Mouse (Mus musculus) ovary, postnatal 10 days (tissue): ENCODE measurements around the gene Plbd2.
"Not testable (repeated sequence)": the region's sequence is repeated elsewhere in the genome, so short reads cannot be mapped to it uniquely, and the experiment has no call there.

ENCODE experiments used
- DNase-seq: peaks from one replicate; pipeline ENCODE4 v3.0.0; 2022; ENCODE audit warnings: low spot score

Gene Plbd2

GRCm38 (mm10) chr5:120510982-120511642, 7.7 kb upstream of the Plbd2 start, which contains the start of gene Slc8b1:
Gene Slc8b1, plus strand, starts transcription at chr5:120511168.
- peak; percentile 82 for DNase-seq

- no peak for DNase-seq
These were observed 3.9 kb upstream of the Plbd2 start for GRCm38 (mm10) chr5:120507311-120507710.

- no peak for DNase-seq
These were observed 3.1 kb upstream of the Plbd2 start for GRCm38 (mm10) chr5:120506490-120506889.

DNA sequence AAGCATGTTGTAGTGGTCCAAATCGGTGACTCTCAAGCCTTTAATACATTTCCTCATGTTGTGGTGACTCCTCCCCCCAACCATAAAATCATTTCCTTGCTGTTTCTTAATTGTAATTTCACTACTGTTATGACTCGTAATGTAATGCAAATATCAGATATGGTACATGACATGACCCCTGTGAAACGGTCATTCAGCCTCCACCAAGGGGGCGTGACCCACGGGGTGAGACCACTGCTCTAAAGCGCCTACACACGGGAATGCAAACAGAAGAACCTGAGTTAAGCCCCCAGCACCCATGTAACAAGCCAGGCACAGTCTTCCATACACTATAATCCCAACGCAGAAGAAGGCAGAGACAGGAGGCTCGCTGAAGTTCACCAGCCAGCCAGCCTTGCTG, 2.4 kb upstream of the Plbd2 start:
- DNase-seq = no peak

GRCm38 (mm10) chr5:120505368-120505767, 1.9 kb upstream of the Plbd2 start:
- DNase-seq = peak; percentile 50

GRCm38 (mm10) chr5:120502675-120503143, 716 bp downstream of the Plbd2 start:
- no peak for DNase-seq

DNA sequence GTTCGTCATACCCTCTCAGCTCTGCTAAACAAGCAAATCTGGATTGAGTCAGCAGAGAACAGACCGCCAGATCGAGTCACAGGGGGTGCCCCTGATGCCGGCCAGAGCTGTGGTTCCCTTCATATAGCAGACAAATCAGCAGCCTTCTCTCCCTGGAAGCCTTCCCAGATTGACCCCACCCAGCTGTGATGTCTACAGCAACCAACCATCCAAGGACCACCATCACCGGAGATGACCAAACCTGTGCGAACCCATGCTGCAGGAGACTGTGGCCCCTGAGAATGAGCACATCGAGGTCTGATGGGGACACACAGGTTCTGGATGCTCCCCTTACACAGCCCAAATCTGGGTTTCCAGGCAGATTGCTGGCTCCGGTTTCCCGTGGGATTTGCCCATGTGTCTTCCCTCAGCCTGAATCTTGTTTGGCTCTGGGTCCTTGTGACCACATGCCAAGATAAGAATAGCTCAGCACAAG, 1.2 kb downstream of the Plbd2 start:
- DNase-seq = no peak

- not testable (repeated sequence) for DNase-seq
These were observed 2.8 kb downstream of the Plbd2 start for GRCm38 (mm10) chr5:120500609-120501008.

DNA sequence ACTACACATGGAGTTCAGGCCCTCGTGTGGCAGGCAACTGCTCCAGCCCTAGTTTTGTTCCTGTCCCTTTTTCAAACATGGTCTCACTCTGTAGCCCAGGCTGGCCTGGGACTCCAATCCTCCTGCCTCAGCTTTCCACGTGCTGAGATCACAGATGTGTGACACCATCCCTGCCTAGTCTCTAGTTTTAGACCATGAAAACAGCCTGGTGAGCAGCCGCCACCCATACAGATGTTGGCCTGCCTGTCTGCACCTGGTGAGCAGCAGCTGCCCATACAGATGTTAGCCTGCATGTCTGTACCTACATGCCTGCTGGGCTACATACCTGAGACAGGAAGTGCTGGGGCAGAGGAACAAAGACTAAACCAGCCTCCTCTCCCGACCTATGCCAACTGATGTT, 4.2 kb downstream of the Plbd2 start:
- DNase-seq = no peak

GRCm38 (mm10) chr5:120497071-120497470, 6.4 kb downstream of the Plbd2 start:
- DNase-seq = no peak

GRCm38 (mm10) chr5:120495703-120496226, 7.7 kb downstream of the Plbd2 start:
- DNase-seq = no peak

DNA sequence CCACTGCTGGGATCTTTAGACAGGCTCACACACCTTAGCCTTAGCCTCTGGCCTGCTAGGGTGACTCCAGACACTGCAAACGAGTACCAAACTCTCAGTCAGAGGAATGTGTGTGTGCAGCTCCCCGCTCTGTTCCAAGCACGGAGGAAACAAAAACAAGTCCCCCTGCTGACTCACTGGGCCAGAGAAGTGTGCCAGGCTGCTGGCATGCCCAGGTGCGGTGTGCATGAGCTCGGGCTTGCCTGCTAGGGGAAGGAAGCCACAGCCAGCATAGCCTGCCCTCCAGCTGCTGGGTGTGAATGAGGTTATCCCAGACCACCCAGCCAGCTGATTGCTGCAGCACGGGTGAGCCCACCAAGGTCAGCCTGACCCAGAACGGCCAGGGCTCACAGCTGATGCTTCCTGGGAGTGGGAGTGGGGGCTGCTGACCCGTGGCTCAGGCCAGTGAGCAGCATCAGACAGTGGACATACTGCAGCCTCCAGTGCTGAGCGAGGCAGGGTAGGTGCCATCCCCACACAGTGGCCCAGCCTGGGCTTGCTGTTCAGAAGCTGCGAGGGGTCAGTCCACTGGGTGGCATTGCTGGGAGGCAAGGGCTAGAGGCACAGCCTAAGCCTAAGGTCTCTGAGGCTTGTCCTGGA, 8.2 kb downstream of the Plbd2 start:
- no peak for DNase-seq

DNA sequence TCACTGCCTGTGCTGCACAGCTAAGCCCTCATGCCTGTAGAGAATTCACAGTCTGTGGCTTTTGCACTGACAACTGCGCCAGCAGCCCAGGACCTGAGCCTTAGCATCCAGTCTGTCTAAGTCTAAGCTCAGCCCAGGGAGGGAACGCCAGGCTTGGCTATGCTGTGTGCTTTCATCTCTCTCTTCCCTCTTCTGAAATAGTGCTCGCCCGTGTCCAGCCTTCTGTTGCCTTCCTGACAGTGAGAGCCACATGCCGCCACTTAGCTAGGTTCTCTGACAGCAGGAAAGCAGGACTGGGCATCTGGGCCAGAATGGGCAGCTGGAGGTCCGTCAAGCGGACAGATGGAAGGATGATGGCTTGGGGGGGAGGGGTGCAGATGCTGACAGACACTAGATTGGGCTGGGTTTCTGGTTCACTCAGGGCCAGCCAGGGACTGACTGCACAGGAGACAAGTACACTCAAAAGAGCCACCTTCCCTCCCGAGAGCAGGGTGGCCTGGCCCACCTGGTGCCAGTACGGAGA, 9.5 kb downstream of the Plbd2 start:
- DNase-seq = no peak

GRCm38 (mm10) chr5:120493440-120493839, 10.0 kb downstream of the Plbd2 start:
- no peak for DNase-seq

- DNase-seq = no peak
These were observed 11.0 kb downstream of the Plbd2 start for GRCm38 (mm10) chr5:120492437-120492836.

GRCm38 (mm10) chr5:120490679-120491192, 12.7 kb downstream of the Plbd2 start:
- DNase-seq = no peak

DNA sequence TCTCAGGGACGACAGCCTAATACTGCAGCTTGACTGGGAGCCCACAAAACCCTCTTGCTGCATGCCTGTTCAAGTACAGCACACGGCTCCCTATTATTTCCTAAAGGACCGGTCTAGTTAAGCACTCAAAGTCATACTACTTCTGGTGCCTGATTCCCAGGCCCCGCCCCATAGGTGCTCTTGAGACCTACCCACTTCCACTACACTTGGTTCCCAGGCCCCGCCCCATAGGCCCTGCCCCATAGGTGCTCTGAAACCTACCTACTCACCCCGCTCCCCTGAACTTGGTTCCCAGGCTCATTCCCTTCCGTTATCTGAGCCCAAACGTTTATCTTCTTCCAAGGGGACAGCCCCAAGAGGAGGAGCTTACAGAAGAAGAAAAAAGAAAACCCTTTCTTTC, 15.6 kb downstream of the Plbd2 start:
- DNase-seq = no peak

DNA sequence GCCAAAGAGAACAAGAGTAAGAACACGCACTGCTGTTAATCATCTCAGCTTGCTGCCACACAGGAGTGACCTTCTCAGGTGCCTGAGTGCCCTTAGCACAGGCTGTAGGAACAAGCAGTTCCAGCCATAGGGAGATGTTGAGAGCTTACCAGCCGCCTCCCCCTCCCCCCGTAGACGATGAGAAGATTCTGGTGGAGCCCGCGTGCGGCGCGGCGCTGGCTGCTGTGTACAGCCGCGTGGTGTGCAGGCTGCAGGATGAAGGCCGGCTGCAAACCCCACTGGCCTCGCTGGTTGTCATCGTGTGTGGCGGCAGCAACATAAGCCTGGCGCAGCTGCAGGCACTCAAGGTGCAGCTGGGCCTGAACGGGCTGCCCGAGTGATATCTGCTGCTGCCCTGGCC, 20.0 kb downstream of the Plbd2 start:
- no peak for DNase-seq

GRCm38 (mm10) chr5:120481205-120481604, 22.2 kb downstream of the Plbd2 start:
- no peak for DNase-seq

GRCm38 (mm10) chr5:120479538-120479937, 23.9 kb downstream of the Plbd2 start:
- no peak for DNase-seq

- no peak for DNase-seq
These were observed 25.4 kb downstream of the Plbd2 start for GRCm38 (mm10) chr5:120477993-120478392.

DNA sequence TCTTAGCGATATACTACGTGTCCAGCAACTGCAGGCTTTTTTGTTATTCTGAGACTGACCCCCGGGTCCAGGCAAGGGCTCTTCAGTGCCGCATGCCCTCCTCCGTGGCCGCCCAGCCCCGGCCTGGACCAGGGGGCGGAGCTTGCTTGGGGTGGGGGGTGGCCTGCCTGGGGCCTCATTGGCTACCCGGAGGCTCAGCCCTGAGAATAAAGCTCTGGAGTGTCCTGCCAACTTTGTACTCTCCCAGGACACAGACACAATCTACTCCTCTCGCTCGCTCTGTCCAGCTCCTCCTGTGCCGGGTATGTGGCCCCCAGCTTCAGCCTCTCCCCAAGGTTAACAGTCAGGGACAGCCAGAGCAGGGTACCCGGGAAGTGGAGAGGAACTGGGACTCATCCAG, 27.1 kb downstream of the Plbd2 start, which contains the start of gene Sds:
TSS of gene Sds (plus strand) at position 231 of the 400 bp plus-strand sequence.
- DNase-seq = no peak

- DNase-seq = no peak
These were observed 27.6 kb downstream of the Plbd2 start for GRCm38 (mm10) chr5:120475861-120476260.
